Mouse (Mus musculus) monocyte, adult 59 days (primary cell): Measurements from ENCODE around the gene Htt. TPM values are rescaled to one million over a fixed set of nuclear protein-coding genes. Genes with fewer than 3 reads are reported as not detected.

Source experiments
- total RNA-seq, 2 experiments: library from RNA; stranded (reverse); gene quantifications; one replicate each; pipeline ENCODE4 v1.2.4; 2023

Gene Htt
- 10 to 100 TPM; 28.2 to 28.4 TPM for total RNA-seq

DNA sequence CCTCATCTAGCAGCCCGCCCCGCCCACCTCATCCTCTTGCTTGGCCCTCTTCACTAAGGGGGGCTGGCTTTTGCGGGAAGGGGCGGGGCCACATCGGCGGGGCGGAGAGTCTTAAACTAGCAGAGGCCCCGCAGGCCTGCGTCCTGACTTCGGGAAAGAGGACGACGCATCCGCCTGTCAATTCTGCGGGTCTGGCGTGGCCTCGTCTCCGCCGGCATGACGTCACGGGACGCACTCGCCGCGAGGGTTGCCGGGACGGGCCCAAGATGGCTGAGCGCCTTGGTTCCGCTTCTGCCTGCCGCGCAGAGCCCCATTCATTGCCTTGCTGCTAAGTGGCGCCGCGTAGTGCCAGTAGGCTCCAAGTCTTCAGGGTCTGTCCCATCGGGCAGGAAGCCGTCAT, at the start of gene Htt:
Htt (plus strand) TSS at position 232 of the 400 bp plus-strand sequence.

DNA sequence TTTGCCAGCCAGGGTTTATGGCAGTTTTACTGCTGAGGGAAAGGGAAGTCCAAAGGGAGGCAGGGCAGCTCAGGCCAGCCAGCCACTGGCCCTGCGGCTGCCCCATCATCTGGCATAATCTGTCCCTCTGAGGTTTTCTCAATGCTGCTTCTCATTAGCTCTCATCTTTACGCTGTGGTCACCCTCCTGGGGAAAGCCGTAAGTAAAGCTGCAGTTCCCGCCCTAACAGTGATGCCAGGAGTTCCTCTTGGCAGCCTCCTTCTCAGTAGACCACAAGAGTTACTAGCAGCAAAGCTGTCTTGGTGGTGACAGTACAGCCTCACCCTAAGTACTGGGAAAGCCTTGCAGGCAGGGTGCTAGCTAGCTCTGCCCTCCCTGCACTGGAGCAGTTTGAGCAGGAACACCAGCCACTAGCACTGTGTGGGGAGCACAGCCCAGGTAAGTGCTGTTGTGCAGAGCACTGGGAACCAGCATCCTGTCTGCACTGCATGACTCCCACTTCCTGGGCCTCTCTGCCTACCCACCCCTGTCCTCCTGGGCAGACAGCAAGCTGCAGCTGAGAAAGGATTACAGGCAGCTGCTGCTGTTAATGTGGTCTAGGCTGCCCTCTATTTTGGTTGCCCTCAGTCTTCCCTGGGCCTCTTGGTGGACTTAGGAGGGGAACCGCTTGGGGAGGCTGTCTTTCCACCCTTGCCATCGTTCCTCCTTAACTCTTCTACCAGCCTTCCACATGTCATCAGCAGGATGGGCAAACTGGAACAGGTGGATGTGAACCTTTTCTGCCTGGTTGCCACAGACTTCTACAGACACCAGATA, 146.6 kb downstream of the Htt start, which contains the start of gene Msantd1:
Msantd1 (plus strand) TSS at position 103 of the 816 bp plus-strand sequence.

DNA sequence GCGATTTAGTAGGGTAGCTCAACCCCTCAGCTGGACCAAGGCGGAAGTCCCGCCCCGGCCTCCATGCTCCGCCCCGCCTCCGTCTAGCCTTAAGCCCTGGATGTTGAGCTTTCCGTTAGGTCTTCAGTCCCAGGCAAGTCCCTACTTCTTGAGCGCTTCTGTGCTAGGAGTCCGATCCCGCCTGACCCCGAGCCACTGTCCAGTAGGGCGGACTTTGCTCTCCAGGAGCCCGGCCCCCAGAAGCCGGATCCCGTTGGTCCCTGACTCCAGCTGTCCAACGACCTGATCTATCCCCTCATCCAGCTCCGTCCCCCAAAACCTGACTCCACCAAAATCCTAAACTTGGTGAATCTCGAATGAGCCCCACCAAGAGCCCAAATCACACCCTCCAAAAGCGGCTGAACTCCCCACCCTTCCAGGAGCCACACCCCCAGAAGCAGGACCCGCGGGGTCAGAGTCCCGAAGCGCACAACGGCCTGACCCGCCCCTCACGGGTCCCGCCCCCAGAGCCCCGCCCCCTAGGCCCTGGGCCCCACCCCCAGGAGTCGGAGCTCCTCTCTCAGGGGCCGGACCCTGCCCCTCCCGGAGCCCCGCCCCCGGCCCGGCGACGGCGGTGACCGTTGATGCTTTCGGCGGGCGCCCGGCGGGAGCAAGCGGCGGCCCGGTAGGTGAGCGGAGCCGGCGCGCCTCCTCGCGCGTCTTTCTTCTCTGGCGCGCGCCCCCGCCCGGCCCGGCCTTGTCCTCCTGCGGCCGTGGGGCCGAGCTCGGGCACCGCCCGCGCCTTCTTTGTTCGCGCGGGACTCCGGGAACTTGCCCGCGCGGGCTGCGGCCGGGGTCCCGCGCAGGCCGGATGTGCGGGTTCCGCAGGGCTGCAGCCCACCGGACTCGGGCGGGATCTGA, 187.6 kb downstream of the Htt start, which contains the start of gene Rgs12:
Rgs12 (plus strand) TSS at position 585 of the 900 bp plus-strand sequence.

Other genes starting within 250 kb of the Htt start
- gene Tnip2, start 247.7 kb upstream of the Htt start, total RNA-seq, result 10 to 100 TPM; 49.6 to 58.2 TPM
- 100 to 1,000 TPM; 139 to 147 TPM for gene Sh3bp2, start 235.9 kb upstream of the Htt start, total RNA-seq
- gene Add1, start 188.1 kb upstream of the Htt start, total RNA-seq, result 100 to 1,000 TPM; 105 to 107 TPM
- 10 to 100 TPM; 49.6 to 56.6 TPM for gene Mfsd10, start 124.5 kb upstream of the Htt start, total RNA-seq
- 10 to 100 TPM; 15.4 to 16.3 TPM for gene Nop14, start 101.6 kb upstream of the Htt start, total RNA-seq
- 1 to 10 TPM; 1.3 to 2.5 TPM for gene Grk4, start 101.4 kb upstream of the Htt start, total RNA-seq
- gene Msantd1, start 146.3 kb downstream of the Htt start, total RNA-seq, result 1 to 10 TPM in 1 of 2 experiments, under 1 TPM in 1; 0.84 to 1.6 TPM
- 1 to 10 TPM; 3.1 to 3.8 TPM for gene Rgs12, start 187.7 kb downstream of the Htt start, total RNA-seq